Mouse (Mus musculus) erythroblast, adult 5-6 weeks (primary cell): Measurements from ENCODE around the gene Pias1. TPM values are rescaled to one million over a fixed set of nuclear protein-coding genes. Genes with fewer than 3 reads are reported as not detected.
"Not testable (repeated sequence)": the region's sequence is repeated elsewhere in the genome, so short reads cannot be mapped to it uniquely, and the experiment has no call there.

Source experiments
- ATAC-seq: replicated peaks from 2 replicates; pipeline ENCODE4 v1.8.0; 2016; ENCODE audit warnings: moderate number of reproducible peaks, mild to moderate bottlenecking, moderate TSS enrichment, inconsistent platforms; ENCODE audit not compliant: poor library complexity, low FRiP score, severe bottlenecking
- total RNA-seq, 2 experiments: library from RNA; stranded (forward) in 1 of 2; stranded (reverse) in 1 of 2; fragments of 150-400 nt in 1 of 2; fragments of 200-764, 138-1000 nt in 1 of 2; gene quantifications; 2 replicates each; pipeline versions ENCODE4 v1.2.3 to v1.2.4; 2015 to 2017; ENCODE audit warnings: low replicate concordance in 2 of 2

The Pias1 gene
- total RNA-seq, 2 experiments from 2014 or later, result 26.5 to 45.0 TPM

DNA sequence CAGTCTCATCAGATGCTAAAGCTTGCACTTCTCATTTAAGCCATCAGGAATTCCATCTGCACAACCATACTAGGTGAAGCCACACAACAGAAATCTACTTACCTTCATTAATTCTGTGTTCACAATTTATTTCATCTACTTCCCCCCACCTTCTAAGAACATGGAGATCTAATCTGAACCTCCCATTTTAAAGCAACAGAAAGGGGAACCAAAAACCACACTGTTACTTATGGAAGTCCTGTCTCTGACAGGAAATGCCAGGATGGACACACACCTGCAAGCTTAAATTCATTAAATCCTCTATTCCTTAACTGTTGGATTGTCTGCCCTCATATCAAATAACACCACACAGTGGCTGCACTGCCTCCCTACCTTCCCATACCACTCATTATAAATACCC is 35.0 kb downstream of the Pias1 start:
- ATAC-seq, result no peak

- ATAC-seq, result no peak
Measured at GRCm38 (mm10) chr9:62945346-62945745, 42.4 kb downstream of the Pias1 start.

DNA sequence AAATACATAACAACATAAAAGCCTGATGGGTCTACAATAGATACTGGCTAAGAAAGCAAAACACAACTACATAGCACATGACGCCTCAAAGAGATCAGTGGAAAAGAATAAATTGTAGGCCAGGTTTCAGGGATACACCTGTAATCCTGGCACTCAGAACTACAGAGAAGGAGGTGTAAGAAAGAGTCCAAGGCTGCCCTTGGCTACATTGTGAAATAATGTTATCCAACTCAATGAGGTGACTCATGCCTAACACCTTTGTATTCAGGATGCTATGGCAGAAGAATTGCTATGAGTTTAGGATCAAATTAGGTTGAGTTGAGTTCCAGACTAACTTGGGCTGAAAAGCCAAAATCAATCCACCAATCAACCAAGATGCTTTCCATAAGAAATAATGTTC is 43.7 kb downstream of the Pias1 start:
- ATAC-seq, result no peak

GRCm38 (mm10) chr9:62940966-62941365 is 46.8 kb downstream of the Pias1 start:
- no peak for ATAC-seq

- ATAC-seq, result no peak
Measured at GRCm38 (mm10) chr9:62935854-62936253, 51.9 kb downstream of the Pias1 start.

DNA sequence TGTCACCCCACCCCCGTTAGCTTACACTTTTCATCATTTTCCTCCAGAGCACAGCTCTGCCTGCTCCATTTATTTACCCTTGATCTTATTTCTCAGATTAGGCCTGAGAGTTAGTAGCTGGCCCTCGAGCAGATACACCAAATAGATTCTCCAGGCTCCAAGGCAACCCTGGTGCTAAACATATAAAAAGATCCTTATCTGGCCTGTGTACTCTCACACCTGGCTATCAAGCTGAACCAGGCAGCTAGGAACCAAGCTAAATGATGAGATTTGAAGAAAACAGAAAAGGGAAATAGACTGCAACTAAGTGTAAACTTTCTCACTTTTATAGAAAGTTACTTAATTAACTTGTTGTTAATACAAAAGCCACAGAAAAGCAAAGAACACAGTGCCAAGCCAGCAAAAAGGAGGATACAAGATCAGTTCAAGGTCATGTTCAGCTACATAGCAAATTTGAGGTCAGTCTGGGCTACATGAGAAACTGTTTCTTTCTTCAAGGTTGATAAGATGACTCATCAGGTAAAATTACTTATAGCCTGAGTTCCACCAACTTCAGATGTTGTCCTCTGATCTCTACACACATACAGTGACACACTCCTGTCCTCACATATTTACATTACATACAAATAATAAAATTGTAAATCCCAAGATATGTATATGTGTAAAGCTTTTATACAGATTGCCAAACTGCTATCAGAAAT is 52.9 kb downstream of the Pias1 start:
- ATAC-seq, result no peak

- no peak for ATAC-seq
Measured at GRCm38 (mm10) chr9:62932575-62933339, 55.0 kb downstream of the Pias1 start.

- ATAC-seq, result no peak
Measured at GRCm38 (mm10) chr9:62924886-62925610, 62.7 kb downstream of the Pias1 start.

DNA sequence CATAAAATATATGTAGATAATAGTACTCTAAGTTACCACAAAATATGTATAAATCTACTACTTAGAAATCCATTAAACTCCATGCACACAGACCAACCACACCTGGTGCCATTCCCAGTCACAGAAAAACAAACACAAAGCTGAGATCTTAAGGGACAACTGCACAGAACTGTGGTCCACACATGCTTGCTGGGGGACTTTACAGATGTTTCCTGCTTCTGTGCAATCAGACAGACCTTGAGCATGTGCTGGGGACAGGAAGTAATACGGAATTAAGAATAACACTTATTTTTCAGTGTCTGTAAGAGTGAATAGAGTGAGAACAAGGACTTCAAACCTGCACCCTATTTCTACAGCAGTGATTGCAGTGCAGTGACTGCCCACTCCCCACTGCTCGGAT is 66.8 kb downstream of the Pias1 start:
- ATAC-seq, result no peak

DNA sequence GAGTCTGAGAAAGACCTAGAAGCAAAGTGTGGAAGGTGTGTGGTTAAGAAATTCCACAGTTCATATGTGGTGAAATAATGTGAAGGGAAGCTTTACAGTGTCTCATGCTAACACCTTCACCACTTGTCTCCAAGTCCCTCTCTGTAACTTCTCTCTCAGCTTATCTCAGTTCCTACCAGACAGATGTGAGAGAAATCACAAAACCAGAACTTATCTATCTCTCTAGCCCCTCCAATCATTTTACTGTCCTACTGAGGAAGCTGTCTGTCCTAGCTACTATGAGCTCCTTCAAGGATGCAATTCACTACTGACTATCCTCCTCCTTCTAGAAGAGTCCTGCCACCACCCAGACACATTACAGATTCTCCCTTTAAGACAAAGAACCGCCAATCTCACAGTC is 70.7 kb downstream of the Pias1 start:
- ATAC-seq, result no peak

DNA sequence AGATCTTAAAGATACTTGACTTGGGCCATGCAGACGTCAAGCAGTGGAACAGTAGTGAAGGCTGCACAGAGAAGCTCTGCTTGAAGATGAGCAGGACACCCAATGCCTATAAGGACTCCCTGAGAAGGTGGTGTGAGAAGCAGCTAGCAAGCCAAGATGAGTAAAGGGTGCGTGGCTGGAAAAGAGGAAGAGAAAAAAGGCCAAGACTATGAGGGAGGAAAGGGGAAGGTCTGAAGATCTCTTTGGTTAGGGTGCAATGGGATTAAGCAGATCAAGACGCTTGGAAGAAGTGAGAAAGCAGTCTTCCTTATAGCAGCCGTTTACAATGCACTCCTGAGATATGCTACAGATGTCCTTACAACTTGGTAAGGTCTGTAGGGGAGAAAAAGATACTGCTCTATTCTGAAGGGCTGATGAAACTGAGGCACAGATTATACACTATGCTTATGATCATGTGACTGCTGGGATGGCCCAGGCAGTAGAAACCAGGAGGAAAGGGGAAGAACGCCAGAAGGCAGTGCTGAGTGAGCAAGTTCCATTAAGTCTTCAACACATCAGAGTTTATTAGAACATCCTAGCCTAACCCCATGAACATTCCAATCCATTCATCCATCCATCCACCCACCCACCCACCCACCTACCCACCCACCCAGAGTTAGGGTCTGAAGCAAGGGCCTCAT is 74.2 kb downstream of the Pias1 start:
- ATAC-seq, result no peak

DNA sequence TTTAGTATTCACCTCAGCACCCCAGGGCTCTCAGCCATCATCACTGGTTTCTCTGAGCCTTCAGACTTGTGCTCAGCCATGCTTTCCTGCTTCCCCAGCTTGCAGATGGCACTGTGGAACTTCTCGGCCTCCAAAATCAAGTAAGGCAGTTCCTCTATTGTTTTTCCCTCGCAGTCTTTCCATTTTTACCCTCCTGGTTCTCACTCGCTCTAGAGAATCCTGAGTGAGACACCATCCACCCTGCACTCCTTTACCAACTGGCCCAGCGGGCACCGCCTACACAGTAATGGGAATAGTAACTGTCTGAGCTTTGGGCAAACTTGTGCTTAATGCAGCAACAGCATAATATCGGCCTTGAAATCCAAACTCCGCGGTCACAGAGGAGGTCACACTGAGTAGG is 82.7 kb downstream of the Pias1 start:
- no peak for ATAC-seq

- no peak for ATAC-seq
Measured at GRCm38 (mm10) chr9:62903841-62904240, 83.9 kb downstream of the Pias1 start.

DNA sequence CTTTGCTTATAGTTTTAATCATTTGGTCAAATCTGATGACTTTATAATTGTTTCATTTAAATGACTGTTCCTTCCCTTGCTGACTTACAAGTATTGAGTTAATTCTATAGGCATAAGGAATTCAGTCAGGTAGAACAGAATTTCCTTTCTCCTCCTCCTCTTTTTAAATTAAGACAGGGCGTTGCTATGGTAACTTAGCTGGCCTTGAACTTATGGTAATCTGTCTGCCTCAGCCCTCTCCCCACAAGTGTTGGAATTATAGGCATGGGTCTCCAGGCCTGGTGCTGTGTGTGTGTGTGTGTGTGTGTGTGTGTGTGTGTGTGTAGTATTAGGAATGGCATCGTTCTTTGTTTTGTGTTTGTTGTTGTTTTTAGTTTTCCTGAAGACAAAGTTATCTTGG is 86.0 kb downstream of the Pias1 start:
- ATAC-seq, result no peak

GRCm38 (mm10) chr9:62894486-62894885 is 93.2 kb downstream of the Pias1 start:
- ATAC-seq, result no peak

DNA sequence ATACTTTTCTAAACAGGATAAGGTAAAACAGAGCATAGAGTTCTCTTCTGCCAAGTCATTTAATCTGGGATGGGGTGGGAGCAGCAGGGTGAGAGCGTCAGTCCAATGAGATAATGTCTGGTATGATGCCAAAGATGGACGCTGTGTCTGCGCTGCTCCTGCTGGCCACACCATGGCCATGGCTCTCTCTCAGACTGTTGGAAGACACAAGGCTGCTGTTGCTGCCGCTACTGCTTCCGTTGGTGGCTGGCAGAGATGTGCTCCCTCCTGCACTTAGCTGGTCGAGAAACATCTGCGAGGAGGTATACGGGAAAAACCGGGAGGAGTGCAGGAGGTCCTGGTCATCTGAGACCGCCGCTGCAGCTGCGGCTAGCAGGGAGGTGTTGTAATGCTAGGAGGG is 105.9 kb downstream of the Pias1 start:
- ATAC-seq, result no peak

- no peak for ATAC-seq
Measured at GRCm38 (mm10) chr9:62877825-62878224, 109.9 kb downstream of the Pias1 start.

DNA sequence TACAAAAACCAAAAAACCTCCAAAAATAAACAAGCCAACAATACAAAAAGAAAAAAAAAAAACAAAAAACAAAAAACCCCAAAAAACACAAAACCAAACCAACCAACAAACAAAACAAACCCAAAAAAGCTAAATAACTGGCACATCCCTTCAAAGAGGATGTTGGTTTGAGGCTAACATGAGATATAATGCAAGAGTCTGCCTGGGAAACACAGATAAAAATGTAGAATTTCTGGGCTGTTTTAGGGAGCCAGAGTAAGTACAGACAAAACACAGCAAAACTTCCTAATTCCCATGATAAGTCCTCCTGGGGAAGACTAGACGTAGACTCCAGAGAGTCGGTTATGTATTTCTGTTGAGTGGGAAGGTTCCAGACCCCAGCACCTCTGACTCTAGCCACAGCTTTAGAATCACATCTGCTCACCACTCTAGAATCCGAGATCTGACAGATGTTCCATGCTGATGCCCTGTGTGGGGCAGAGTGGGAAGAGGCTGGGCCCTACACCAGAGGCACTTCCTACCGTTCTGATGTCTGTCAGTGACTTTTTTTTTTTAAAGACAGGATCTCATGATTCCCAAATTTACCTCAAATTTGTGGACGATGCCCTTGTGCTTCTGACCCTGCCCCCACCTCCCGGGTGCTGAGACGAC is 110.6 kb downstream of the Pias1 start:
- no peak for ATAC-seq

- no peak for ATAC-seq
Measured at GRCm38 (mm10) chr9:62870728-62871127, 117.0 kb downstream of the Pias1 start.

- not testable (repeated sequence) for ATAC-seq
Measured at GRCm38 (mm10) chr9:62869236-62869635, 118.5 kb downstream of the Pias1 start.
